ENCODE assay signal across 22 mouse cellular contexts in the genomic region with DNA sequence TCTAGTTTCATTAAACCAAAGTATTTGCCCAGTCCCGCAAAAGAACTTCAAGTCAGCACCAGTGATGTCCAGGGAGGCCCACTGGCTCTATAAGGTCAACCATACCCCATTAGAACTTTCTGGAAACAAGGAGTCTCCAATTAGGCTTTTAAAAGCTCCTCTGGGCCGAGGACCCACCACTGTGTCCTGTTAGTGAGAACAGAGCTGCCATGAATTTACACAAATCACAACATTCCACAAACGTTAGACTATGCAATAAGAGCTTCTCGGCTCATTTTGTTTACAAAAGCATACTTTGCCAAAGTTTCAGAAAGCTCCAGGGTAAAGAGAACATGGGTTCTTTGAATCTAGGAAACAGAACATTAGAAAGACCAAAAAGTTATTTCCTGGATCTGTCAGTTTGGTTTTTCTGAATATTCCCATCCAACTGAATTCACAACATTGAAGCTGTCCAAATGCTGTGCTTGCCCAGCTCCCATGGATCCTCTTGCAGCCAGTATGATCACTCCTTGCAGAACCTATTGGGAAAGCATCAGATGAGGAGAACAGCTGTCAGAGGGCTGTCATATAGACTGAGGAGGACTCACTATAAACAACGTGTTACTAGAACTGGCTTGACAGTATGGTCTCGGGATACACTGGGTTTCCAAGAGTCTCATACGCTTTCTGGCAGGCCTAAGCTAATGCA. TPM values are rescaled to one million over a fixed set of nuclear protein-coding genes. Genes with fewer than 3 reads are reported as not detected.
A peak's percentile ranks its signal among the peaks of the same experiment; 100 is the strongest.
DNase-seq lines count a peak whose midpoint lies in the region; ATAC-seq and TF ChIP-seq lines count a peak whose summit lies in the region.
"Had no signal": no experiment of that assay in that cellular context is flagged by ENCODE, and none has a peak within 500 bp of the region (broad histone marks: within the 10 kb centered on the region; RNA-seq: fewer than 3 reads in every experiment).

No protein-coding gene starts in this region.

- peak; percentile 81 for DNase-seq in heart, adult 11 months
- DNase-seq in heart, adult 2 months, result no peak
- peak; percentile 1 for DNase-seq in kidney, postnatal 0 days (ENCODE audit: low spot score)
- no peak for DNase-seq in kidney, adult 11 months
- peak; percentile 90 for DNase-seq in lung, postnatal 0 days (ENCODE audit: low spot score)
- no peak for DNase-seq in lung, postnatal 25 days (ENCODE audit: low spot score)
- DNase-seq in stomach, postnatal 0 days (ENCODE audit: low spot score), result no peak
- DNase-seq in liver, result no peak
- DNase-seq: adrenal gland, postnatal 14 days; cerebellum, adult 11-12 months; cerebellum, adult 9-10 months; cerebellum, postnatal 25 days; gastrocnemius, adult 2 months; gastrocnemius, postnatal 25 days had no signal

- no peak for TF ChIP-seq CTCF in heart, adult 2 months (IDR thresholded peaks at IDR 0.05)
- no peak for TF ChIP-seq CTCF in kidney, postnatal 0 days (IDR thresholded peaks at IDR 0.05; ENCODE audit: low read depth)
- no peak for TF ChIP-seq CTCF in lung, postnatal 0 days (IDR thresholded peaks at IDR 0.05)
- no peak for TF ChIP-seq CTCF in stomach, postnatal 0 days (IDR thresholded peaks at IDR 0.05; ENCODE audit: low read depth)

- intact Hi-C loops in heart, adult 2 months (cut with DNase I), result no loop called here

- H3K79me2 ChIP-seq in heart, adult 2 months (replicated peaks; ENCODE audit: control insufficient read depth, insufficient read depth, low read length), result no peaks in the 10 kb centered on the region

- no peak overlapping the region for H3K4me2 ChIP-seq in kidney, postnatal 0 days (ENCODE audit: low read length)
- no peak overlapping the region for H3K4me2 ChIP-seq in lung, postnatal 0 days (replicated peaks; ENCODE audit: low read depth, low read length)
- no peak overlapping the region for H3K4me2 ChIP-seq in stomach, postnatal 0 days (replicated peaks; ENCODE audit: low read depth)
- H3K4me2 ChIP-seq: embryonic facial prominence, embryonic 13.5 days; forebrain, embryonic 13.5 days; heart, embryonic 12.5 days; hindbrain, embryonic 13.5 days had no signal

- no peak overlapping the region for H3K9ac ChIP-seq in heart, adult 2 months (ENCODE audit: low read depth, low read length)
- H3K9ac ChIP-seq in kidney, postnatal 0 days (ENCODE audit: low read depth, low read length), result no peak overlapping the region
- H3K9ac ChIP-seq in lung, postnatal 0 days (replicated peaks; ENCODE audit: low read depth), result no peak overlapping the region
- H3K9ac ChIP-seq in stomach, postnatal 0 days (ENCODE audit: low read length), result no peak overlapping the region
- H3K9ac ChIP-seq: embryonic facial prominence, embryonic 13.5 days; forebrain, embryonic 13.5 days; heart, embryonic 12.5 days; hindbrain, embryonic 13.5 days had no signal

- no peak for ATAC-seq in kidney, postnatal 0 days (replicated peaks; ENCODE audit: low FRiP score, low read depth)
- peak; percentile 84 for ATAC-seq in lung, postnatal 0 days
- peak; percentile 69; the same call in 1 of the 2 replicates for ATAC-seq in stomach, postnatal 0 days (ENCODE audit: low FRiP score, low TSS enrichment)
- ATAC-seq: activated CD4-positive, CD25-positive, alpha-beta regulatory T cell, adult 4 months; forebrain, embryonic 13.5 days; hindbrain, postnatal 0 days; Patski had no signal

- no peak overlapping the region for H3K27ac ChIP-seq in heart, adult 2 months
- no peak overlapping the region for H3K27ac ChIP-seq in kidney, postnatal 0 days
- peak overlapping the region; percentile 71 for H3K27ac ChIP-seq in lung, postnatal 0 days (ENCODE audit: low read length)
- 0 out of 2 replicates have a peak overlapping the region, but pooled peaks have one; percentile 26 for H3K27ac ChIP-seq in stomach, postnatal 0 days (replicated peaks)
- H3K27ac ChIP-seq: embryonic facial prominence, embryonic 13.5 days; forebrain, embryonic 13.5 days; gastrocnemius, adult 2 months; hindbrain, embryonic 13.5 days; hindbrain, postnatal 0 days had no signal

- no peak overlapping the region for H3K4me3 ChIP-seq in heart, adult 2 months
- no peak overlapping the region for H3K4me3 ChIP-seq in kidney, postnatal 0 days (replicated peaks; ENCODE audit: low read depth, low read length)
- H3K4me3 ChIP-seq in lung, postnatal 0 days (ENCODE audit: low read depth, low read length), result no peak overlapping the region
- no peak overlapping the region for H3K4me3 ChIP-seq in stomach, postnatal 0 days (ENCODE audit: low read depth, low read length)
- H3K4me3 ChIP-seq: embryonic facial prominence, embryonic 13.5 days; forebrain, embryonic 13.5 days; gastrocnemius, adult 2 months; heart, embryonic 12.5 days; hindbrain, embryonic 13.5 days had no signal

- WGBS in heart, adult 2 months, result 69% methylated on average over 7 of the region's 7 CpGs
- WGBS in kidney, postnatal 0 days, result 71% methylated on average over 7 of the region's 7 CpGs
- WGBS in lung, postnatal 0 days, result 48% methylated on average over 7 of the region's 7 CpGs
- WGBS in stomach, postnatal 0 days, result 41% methylated on average over 7 of the region's 7 CpGs

- H3K4me1 ChIP-seq in heart, adult 2 months (ENCODE audit: control insufficient read depth, insufficient read depth, low read length), result no peaks in the 10 kb centered on the region; the same call in 1 of the 2 replicates
- H3K4me1 ChIP-seq in kidney, postnatal 0 days (replicated peaks; ENCODE audit: insufficient read depth, low read length), result no peaks in the 10 kb centered on the region
- no peaks in the 10 kb centered on the region for H3K4me1 ChIP-seq in lung, postnatal 0 days (ENCODE audit: insufficient read depth, low read depth, low read length)
- no peaks in the 10 kb centered on the region for H3K4me1 ChIP-seq in stomach, postnatal 0 days (replicated peaks; ENCODE audit: control insufficient read depth, insufficient read depth)
- H3K4me1 ChIP-seq: embryonic facial prominence, embryonic 13.5 days; forebrain, embryonic 13.5 days; heart, embryonic 12.5 days; hindbrain, embryonic 13.5 days had no signal

- TF ChIP-seq POLR2A in heart, adult 2 months (IDR thresholded peaks at IDR 0.05; ENCODE audit: insufficient read depth, low read depth, low read length), result no peak

- H3K9me3 ChIP-seq in kidney, postnatal 0 days (replicated peaks; ENCODE audit: low read length), result no peaks in the 10 kb centered on the region
- no peaks in the 10 kb centered on the region for H3K9me3 ChIP-seq in lung, postnatal 0 days (ENCODE audit: low read length)
- H3K9me3 ChIP-seq in stomach, postnatal 0 days (ENCODE audit: control insufficient read depth, low read length), result no peaks in the 10 kb centered on the region

- no peaks in the 10 kb centered on the region for H3K27me3 ChIP-seq in heart, adult 2 months (ENCODE audit: control insufficient read depth, insufficient read depth, low read length)
- no peaks in the 10 kb centered on the region for H3K27me3 ChIP-seq in kidney, postnatal 0 days (ENCODE audit: insufficient read depth, low read length)
- H3K27me3 ChIP-seq in lung, postnatal 0 days (replicated peaks; ENCODE audit: insufficient read depth, low read length), result no peaks in the 10 kb centered on the region
- no peaks in the 10 kb centered on the region for H3K27me3 ChIP-seq in stomach, postnatal 0 days (ENCODE audit: control insufficient read depth, insufficient read depth, low read length)
- H3K27me3 ChIP-seq: embryonic facial prominence, embryonic 13.5 days; forebrain, embryonic 13.5 days; heart, embryonic 12.5 days; hindbrain, embryonic 13.5 days; Patski had no signal

- no peaks in the 10 kb centered on the region for H3K36me3 ChIP-seq in heart, adult 2 months (ENCODE audit: control insufficient read depth, insufficient read depth, low read length)
- no peaks in the 10 kb centered on the region for H3K36me3 ChIP-seq in kidney, postnatal 0 days (ENCODE audit: insufficient read depth, low read length)
- H3K36me3 ChIP-seq in lung, postnatal 0 days (ENCODE audit: insufficient read depth, low read length), result no peaks in the 10 kb centered on the region
- no peaks in the 10 kb centered on the region; the same call in 1 of the 2 replicates for H3K36me3 ChIP-seq in stomach, postnatal 0 days (ENCODE audit: control insufficient read depth, insufficient read depth, low read length)
- H3K36me3 ChIP-seq: embryonic facial prominence, embryonic 13.5 days; heart, embryonic 12.5 days; hindbrain, embryonic 13.5 days had no signal

- TF ChIP-seq EP300 in heart, adult 2 months (IDR thresholded peaks at IDR 0.05; ENCODE audit: insufficient read depth, low read depth, low read length), result no peak
- peak; percentile 51 for TF ChIP-seq EP300 in lung, postnatal 0 days (IDR thresholded peaks at IDR 0.05)
- TF ChIP-seq EP300 in stomach, postnatal 0 days (optimal IDR thresholded peaks at IDR 0.05), result no peak

RNA-seq across cellular contexts. Expression of a gene that starts 33.6 kb away (rescaled TPM):
- 1 to 10 TPM in 1 of 2 experiments, under 1 TPM in 1; 0.99 to 2.7 TPM for total RNA-seq in heart, adult 2 months (2021)
- 1.2 and 1.8 TPM in 2 replicates for polyA plus RNA-seq in heart, adult 2 months (2012; rRNA removed)
- 0.54 and 0.59 TPM in 2 replicates for polyA plus RNA-seq in kidney, postnatal 0 days (2015; fragmentation: Nextera tagmentation; extraction: Ambion mirVana)
- 4.6 and 4.8 TPM in 2 replicates for polyA plus RNA-seq in lung, postnatal 0 days (2015; fragmentation: Nextera tagmentation; extraction: Ambion mirVana)
- polyA plus RNA-seq in stomach, postnatal 0 days (2015; fragmentation: Nextera tagmentation; extraction: Ambion mirVana), result 4.3 and 6.3 TPM in 2 replicates
- total RNA-seq: MEL had no signal

Comparison
In these comparisons a context has a peak if more than half of its experiments do, and no peak if none do; other contexts are left out.
1. DNase-seq: peak in heart, adult 11 months (single experiment), kidney, postnatal 0 days (single experiment) and lung, postnatal 0 days (single experiment); none in heart, adult 2 months (0 of 2), kidney, adult 11 months (single experiment), lung, postnatal 25 days (single experiment), stomach, postnatal 0 days (single experiment) and liver (single experiment).
2. H3K27ac ChIP-seq: peak in lung, postnatal 0 days (single experiment) and stomach, postnatal 0 days (single experiment); none in heart, adult 2 months (single experiment) and kidney, postnatal 0 days (single experiment).